Mouse (Mus musculus): ENCODE measurements at regions not wholly inside any gene's neighbourhood (a gene's known extent, or its start where the extent isn't known, plus 50 kb on each side); places are given as distances from the start of the nearest gene placed in this dataset.

GRCm38 (mm10) chr13:37532596-37533170 is 187.7 kb downstream of the Ly86 start:
- no peak for DNase-seq

DNA sequence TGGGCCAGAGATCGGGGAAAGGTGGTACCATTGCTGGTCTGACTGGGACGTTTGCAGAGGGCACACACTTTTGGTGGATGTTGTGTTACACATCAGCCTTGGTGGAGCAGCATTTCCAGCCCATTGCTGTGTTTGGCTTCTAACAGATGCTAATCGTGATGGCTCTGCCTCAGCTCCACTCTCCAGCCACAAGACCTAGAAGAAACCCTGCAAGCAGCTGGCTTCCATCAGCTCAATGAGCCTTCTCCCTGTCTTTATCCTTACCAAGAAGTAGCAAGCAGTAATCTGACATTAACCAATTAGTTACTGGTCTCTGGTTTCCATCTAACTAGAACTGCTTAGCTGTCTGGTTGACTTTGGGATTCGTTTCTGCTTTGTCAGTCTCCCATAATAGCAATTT is 188.8 kb downstream of the Ly86 start:
- DNase-seq: no peak

DNA sequence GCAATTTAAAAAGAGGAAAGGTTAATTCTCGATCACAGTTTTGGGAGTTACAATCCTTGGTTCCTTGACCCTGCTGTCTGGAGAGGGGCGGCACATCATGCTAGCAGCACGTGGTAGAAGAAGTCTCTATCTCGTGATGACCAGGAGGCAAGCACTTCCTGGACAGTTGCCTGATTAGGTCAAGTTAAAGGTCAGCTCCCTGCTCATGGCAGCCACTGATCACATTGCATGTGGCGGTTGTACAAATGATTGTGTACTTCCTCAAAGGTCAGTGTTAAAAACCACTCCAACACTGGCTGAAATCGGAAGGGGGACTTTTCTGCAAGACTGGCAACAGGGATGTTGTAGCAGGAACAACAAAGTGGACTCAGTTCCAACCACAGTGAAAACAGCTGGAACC is 192.3 kb downstream of the Ly86 start:
- DNase-seq: no peak

DNA sequence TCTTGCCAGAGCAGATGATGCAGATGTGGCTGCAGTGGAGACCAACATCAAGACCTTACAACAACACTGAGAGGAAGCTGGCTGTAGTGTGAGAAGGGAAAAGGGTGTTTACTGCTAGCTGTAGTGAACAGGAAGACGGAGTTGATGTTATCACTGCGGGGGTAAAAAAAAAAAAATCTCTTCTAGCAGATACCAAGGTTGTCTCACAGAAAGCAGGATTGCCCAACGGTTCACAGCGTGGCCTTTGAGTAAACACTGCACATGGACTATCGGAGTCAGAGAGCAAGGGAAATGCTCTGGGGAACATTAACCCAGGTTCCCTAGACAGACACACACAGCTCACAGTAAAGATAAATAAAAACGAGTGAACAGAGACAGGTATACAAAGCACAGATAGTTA is 192.8 kb downstream of the Ly86 start:
- DNase-seq: no peak

- DNase-seq: no peak
Observed at GRCm38 (mm10) chr13:37540980-37541531, 196.0 kb downstream of the Ly86 start.

DNA sequence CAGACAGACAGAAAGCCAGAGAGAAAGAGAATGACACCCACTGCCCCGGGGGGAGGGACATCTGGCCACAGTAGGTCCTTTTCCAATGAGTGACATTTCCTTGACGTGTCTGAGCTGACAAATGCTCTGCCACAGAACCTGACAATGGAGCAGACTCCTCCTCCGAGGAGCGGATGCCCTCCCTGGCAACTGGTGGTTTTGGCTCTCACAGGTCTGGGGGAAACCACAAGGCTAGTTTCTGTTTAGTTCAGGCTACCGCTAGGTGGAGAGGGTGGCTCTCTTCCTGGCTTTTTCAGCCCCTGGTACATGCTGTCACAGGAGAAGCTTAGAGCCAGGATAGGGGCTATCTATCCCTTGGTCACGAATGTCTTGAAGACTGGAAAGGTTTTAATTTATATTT is 196.7 kb downstream of the Ly86 start:
- DNase-seq: no peak

DNA sequence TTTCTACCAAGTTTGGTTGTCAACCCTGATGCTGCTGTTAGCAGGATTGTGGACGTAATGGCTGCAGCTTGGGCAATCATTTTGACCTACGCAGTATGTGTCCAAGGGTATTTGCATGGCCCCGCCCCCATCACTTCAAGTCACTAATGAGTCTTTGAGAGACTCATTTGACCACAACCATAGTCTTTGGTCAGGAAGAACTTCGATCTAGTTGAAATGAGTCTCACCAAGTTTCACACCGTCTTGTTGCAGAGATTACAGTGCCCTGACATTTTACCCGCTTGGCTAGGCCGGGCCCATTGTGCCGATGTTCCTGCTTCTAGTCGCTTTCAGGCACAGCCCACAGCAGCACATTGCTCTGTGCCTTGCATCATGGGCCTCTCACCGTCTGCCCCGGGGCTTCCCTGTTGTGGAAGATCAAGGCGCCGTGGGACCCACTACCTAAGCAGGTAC is 197.8 kb downstream of the Ly86 start:
- DNase-seq: no peak

DNA sequence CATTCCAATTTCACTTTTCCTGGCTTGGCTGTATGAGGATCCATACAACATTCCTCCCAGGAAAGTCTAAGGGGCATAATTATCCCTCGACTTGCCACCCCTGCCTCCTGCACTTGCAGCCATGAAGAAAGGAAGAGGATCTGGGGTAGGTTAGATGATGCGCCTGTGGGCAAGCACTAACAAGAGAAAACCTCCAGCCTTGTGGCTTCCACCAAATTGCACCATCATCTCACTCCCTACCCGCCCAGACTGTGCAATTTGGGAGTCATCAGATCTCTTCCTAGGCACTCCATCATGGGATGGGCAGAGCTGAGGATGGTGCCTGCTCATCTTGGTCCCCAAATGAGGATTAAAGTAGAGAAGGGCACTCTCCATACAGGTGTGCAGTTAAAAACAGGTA is 198.8 kb downstream of the Ly86 start:
- no peak for DNase-seq

GRCm38 (mm10) chr13:37544696-37545095 is 199.7 kb downstream of the Ly86 start:
- no peak for DNase-seq

DNA sequence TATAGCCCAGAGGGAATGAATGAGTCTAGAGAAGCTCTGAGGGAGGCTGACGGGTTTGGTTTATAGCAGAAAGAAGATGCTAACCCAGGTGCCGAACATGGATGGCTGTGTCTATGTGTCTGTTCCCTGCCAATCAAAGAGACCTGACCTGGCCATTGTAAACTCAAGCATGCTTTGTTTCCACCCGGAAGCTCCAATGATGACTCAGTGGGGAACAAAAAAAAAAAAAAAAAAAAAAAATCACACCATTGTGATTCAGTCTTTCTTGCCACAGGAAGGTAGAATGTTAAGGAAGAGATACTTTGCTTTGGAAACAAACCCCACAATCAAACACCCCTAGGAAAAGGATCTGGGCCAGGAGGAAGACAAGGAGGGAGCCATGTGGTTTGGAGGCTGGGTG is 201.5 kb downstream of the Ly86 start:
- no peak for DNase-seq

DNA sequence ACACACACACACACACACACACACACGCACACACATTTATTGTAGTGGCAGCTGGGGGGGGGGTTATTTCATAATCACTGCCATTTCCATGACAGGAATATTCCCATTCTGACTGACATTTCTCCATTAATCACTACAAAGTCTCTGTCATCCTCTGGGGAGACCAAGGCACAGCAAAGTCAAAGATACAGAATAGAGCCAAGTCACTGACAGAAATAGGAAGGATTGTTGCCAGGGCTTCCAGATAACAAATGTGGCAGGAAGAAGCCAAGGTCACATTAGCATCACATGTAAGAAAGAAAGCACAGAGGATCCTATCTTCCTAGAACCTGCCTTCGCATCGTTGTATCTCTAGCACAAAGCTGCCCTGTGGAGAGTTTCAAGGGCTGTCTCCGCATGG is 205.6 kb downstream of the Ly86 start:
- DNase-seq: no peak

GRCm38 (mm10) chr13:37553392-37553791 is 208.4 kb downstream of the Ly86 start:
- DNase-seq: no peak

- DNase-seq: peak; percentile 24 to 44
Observed at GRCm38 (mm10) chr13:37557183-37557582, 212.2 kb downstream of the Ly86 start.

DNA sequence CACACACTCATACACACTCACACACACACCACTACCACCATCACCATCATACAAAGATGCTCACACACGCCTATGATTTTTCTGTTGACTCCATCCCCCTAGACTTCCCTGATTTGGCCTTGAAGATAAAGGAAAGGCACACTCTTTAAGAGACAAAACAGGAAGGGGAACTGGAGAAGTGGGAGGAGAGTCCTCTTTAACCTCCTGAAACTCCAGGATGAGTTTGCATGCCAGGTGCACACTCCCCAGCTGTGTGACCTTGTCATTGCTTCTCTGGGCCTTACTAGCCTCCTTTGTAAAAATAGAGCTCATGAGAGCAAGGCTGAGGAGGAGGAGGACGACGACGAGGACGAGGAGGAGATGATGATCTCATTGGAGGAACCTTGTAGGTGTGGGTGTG is 212.8 kb downstream of the Ly86 start:
- DNase-seq: no peak

GRCm38 (mm10) chr13:37559056-37559455 is 214.0 kb downstream of the Ly86 start:
- no peak for DNase-seq

DNA sequence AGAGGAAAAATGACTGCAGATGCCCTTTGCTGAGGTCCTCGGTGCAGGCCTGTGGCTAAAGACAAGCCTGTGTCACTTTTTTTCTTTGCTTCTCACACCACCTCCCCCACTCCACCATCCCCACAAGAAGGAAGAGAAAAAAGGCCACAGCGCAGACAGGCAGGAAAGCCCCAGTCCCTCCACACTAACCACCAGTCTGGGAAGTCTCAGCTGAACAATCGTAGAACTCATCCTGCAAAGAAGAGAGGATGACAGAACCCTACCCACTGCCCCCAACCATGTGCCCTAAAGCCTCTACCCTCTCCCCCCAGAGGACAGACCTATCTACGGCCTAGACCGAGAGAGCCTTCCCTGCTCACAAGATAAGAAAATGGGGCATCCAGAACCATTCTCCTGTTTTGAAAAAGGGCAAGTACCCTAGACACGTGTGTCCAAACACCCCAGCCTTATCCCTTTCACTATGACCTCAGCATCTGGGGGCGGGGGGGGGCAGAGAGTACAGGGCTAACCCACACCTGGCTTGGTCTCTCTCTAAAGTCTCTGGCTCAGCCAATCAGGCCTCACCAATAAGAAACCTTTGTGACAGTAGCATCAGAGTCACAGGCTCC is 214.8 kb downstream of the Ly86 start:
- DNase-seq: no peak

GRCm38 (mm10) chr13:37560387-37560786 is 215.4 kb downstream of the Ly86 start:
- no peak for DNase-seq

DNA sequence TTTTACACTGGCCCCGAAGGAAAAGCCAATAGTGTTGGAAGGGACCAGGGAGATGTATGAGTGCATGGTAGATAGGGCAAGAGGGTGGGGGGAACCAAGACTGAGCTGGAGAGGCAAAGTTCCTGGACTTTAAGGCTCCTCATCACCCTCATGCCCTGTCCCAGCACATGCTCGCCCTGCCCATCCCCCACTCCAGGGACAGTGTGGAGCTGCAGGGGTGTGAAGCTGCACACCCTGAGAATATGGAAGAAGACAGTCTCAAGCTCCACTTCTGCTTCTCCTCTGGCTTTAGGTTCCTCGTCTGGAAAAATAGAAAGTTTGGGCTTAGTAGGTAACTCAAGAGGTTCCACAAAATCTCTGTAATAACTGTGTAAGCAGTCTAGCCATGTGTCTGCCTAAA is 215.8 kb downstream of the Ly86 start:
- no peak for DNase-seq

DNA sequence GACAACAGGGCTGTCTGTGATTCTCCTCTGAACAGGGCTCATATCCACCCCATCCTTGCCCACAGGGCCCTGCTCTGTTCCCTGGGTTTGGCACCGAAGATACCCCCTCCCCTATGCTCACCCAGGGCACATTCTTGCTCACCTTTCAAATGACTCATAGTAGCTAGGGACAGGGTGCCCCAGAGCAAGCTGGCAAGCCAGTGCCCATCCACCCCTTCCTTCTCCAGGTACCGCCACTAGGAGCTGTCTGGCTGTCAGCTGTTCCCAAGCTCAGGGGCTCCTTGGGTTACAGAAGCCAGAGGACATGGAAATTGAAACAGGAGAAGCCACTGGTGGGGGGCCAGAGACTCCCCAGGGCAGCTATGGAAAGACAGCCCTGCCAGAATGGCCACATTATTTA is 216.4 kb downstream of the Ly86 start:
- no peak for DNase-seq

DNA sequence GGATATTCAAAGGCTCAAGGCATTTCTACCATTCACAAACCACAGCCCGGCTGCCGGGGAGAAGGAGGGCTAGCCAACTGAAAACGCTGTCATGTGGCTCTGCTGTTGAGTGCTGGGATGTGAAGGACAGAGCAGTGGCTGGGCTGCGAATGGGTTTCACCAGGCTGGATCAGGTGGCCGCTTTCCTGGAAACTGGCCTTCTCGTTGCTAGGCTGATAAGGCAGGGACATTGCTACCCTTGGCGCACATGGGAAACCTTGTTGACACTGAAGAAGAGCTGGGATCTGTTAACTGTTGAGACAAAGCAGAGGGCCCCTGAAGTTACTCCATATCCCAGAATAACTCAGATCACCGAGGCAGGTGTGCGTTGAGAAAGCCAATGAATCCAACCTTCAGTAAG is 216.1 kb upstream of the Rreb1 start:
- no peak for DNase-seq

- no peak for DNase-seq
Observed at GRCm38 (mm10) chr13:37562652-37563051, 215.5 kb upstream of the Rreb1 start.

DNA sequence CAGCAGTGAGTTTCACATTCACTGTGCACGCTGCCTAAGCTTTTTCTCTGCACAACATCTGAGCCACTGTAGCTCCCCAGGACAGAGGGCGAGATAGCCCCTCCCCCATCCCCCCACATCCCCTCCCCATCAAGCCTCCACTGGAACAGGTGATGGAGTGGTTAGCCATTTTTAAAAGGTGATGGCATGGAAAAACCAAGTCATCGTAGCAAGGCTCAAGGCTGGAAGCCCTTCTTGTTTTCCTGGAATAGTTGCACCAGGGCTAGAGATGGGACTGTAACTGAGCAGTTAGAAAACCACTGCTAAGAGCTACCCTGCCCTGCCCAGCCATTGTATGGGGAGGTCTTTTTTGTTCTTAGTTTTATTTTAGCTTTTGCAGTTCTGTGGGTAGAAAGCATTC is 209.1 kb upstream of the Rreb1 start:
- no peak for DNase-seq

- DNase-seq: no peak
Observed at GRCm38 (mm10) chr13:37569486-37569885, 208.7 kb upstream of the Rreb1 start.

DNA sequence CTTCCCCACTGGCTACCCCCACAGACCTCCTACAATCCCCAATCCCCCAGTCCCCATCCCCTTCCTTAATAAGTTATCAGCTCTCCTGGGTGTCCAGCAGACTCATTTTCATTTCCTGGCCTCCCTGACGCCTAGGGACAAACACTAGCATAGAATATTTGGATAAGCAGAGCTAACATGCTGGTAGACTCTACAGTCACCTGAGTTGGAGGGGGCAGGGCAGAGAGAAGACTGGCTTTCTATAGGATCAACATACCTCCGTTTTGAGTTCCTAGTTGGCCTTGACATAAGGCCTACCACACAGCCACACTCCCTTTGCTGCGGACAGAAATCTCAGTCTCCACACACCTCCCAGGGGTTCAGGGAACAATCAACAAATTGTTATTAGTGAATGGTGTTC is 205.2 kb upstream of the Rreb1 start:
- no peak for DNase-seq

GRCm38 (mm10) chr13:37579231-37579630 is 199.0 kb upstream of the Rreb1 start:
- DNase-seq: peak in 1 of 2 experiments; percentile 6
